Mouse (Mus musculus) stomach, embryonic 14.5 days (tissue): ENCODE data around the gene Tmem19. TPM values are rescaled to one million over a fixed set of nuclear protein-coding genes. Genes with fewer than 3 reads are reported as not detected.

Experiments used
- ATAC-seq: fragments of 200-750 bp; cut with Nextera tagmentation; 2 replicates; pipeline ENCODE4 v1.8.0; 2017; ENCODE audit warnings: low read depth, moderate TSS enrichment; ENCODE audit not compliant: insufficient number of reproducible peaks, insufficient read depth, low FRiP score
- H3K27ac ChIP-seq: fragments of 300-500 bp; sonication (generic); 2 replicates; pipeline ENCODE4 v1.5.1; 2014; ENCODE audit warnings: mild to moderate bottlenecking, low read length, moderate library complexity, mixed read lengths
- H3K27me3 ChIP-seq: fragments of 300-500 bp; sonication (generic); 2 replicates; pipeline ENCODE4 v1.6.1; 2014; ENCODE audit warnings: low read length, control low read depth, mixed read lengths; ENCODE audit not compliant: control insufficient read depth, insufficient read depth
- H3K36me3 ChIP-seq: fragments of 300-500 bp; sonication (generic); 2 replicates; pipeline ENCODE4 v1.6.1; 2014; ENCODE audit warnings: mild to moderate bottlenecking, control low read depth, low read length, moderate library complexity, mixed read lengths; ENCODE audit not compliant: control insufficient read depth, insufficient read depth
- H3K4me1 ChIP-seq: fragments of 300-500 bp; sonication (generic); 2 replicates; pipeline ENCODE4 v1.6.1; 2014; ENCODE audit warnings: low read length, control low read depth, mixed read lengths; ENCODE audit not compliant: control insufficient read depth, insufficient read depth
- H3K4me2 ChIP-seq: fragments of 300-500 bp; sonication (generic); replicated peaks from 2 replicates; pipeline ENCODE4 v1.6.1; 2014; ENCODE audit warnings: low read depth, low read length, control low read depth
- H3K4me3 ChIP-seq: fragments of 300-500 bp; sonication (generic); 2 replicates; pipeline ENCODE4 v1.5.1; 2014; ENCODE audit warnings: low read depth, low read length, control low read depth
- H3K9ac ChIP-seq: fragments of 300-500 bp; sonication (generic); replicated peaks from 2 replicates; pipeline ENCODE4 v1.6.1; 2014; ENCODE audit warnings: low read depth, mild to moderate bottlenecking, control low read depth, low read length, moderate library complexity, mixed read lengths
- H3K9me3 ChIP-seq: fragments of 300-500 bp; sonication (generic); 2 replicates; pipeline ENCODE4 v1.6.1; 2016; ENCODE audit warnings: low read depth, low read length, control low read depth; ENCODE audit not compliant: control insufficient read depth
- WGBS: fragments of 180-500 bp; shearing (Covaris S2); extraction: QIAGEN DNeasy Blood & Tissue Kit; methylation state at CpG from one replicate; pipeline ENCODE4 v1.1.7; 2014; 5-methylcytosine and 5-hydroxymethylcytosine counted together
- polyA plus RNA-seq: library from polyadenylated mRNA; unstranded; fragments of >200 nt; fragmentation: Nextera tagmentation; extraction: Ambion mirVana; gene quantifications from 2 replicates; pipeline ENCODE4 v1.2.1, GENCODE M21; 2014

Tmem19 gene
- polyA plus RNA-seq, 1 experiment from 2014 or later = 32.4 TPM

- Histone ChIP-seq H3K4me3 (no peak overlapping the region), H3K27ac (no peak overlapping the region), H3K36me3 (no peaks in the 10 kb centered on the region), H3K27me3 (no peaks in the 10 kb centered on the region), H3K9ac (no peak overlapping the region), H3K4me1 (peaks cover 20% of the 10 kb centered on the region; the same call in 1 of the 2 replicates), H3K4me2 (no peak overlapping the region), H3K9me3 (no peaks in the 10 kb centered on the region)
- no peak for ATAC-seq
- 19% methylated on average over 3 of the region's 3 CpGs for WGBS
Observed at GRCm38 (mm10) chr10:115312732-115313131, 49.6 kb downstream of the Tmem19 start.

- no peak overlapping the region for H3K9ac ChIP-seq
- no peaks in the 10 kb centered on the region for H3K9me3 ChIP-seq
- no peak for ATAC-seq
- 76% methylated on average over 5 of the region's 5 CpGs for WGBS
- peaks cover 20% of the 10 kb centered on the region; the same call in 1 of the 2 replicates for H3K4me1 ChIP-seq
- no peaks in the 10 kb centered on the region for H3K27me3 ChIP-seq
- H3K36me3 ChIP-seq = no peaks in the 10 kb centered on the region
- H3K27ac ChIP-seq = no peak overlapping the region
- H3K4me3 ChIP-seq = no peak overlapping the region
- no peak overlapping the region for H3K4me2 ChIP-seq
Observed at GRCm38 (mm10) chr10:115312194-115312593, 50.1 kb downstream of the Tmem19 start.

GRCm38 (mm10) chr10:115311263-115311965 is 50.9 kb downstream of the Tmem19 start:
- no peaks in the 10 kb centered on the region for H3K9me3 ChIP-seq
- no peak overlapping the region for H3K4me3 ChIP-seq
- peaks cover 20% of the 10 kb centered on the region; the same call in 1 of the 2 replicates for H3K4me1 ChIP-seq
- no peaks in the 10 kb centered on the region for H3K36me3 ChIP-seq
- H3K27ac ChIP-seq = no peak overlapping the region
- 88% methylated on average over 14 of the region's 14 CpGs for WGBS
- ATAC-seq = no peak
- H3K9ac ChIP-seq = no peak overlapping the region
- no peak overlapping the region for H3K4me2 ChIP-seq
- no peaks in the 10 kb centered on the region for H3K27me3 ChIP-seq

GRCm38 (mm10) chr10:115309191-115309590 is 53.1 kb downstream of the Tmem19 start:
- no peak overlapping the region for H3K4me3 ChIP-seq
- H3K4me2 ChIP-seq = no peak overlapping the region
- 84% methylated on average over 4 of the region's 4 CpGs for WGBS
- no peaks in the 10 kb centered on the region for H3K36me3 ChIP-seq
- no peaks in the 10 kb centered on the region for H3K27me3 ChIP-seq
- no peak for ATAC-seq
- no peaks in the 10 kb centered on the region for H3K9me3 ChIP-seq
- H3K9ac ChIP-seq = no peak overlapping the region
- H3K4me1 ChIP-seq = peaks cover 20% of the 10 kb centered on the region; the same call in 1 of the 2 replicates
- H3K27ac ChIP-seq = no peak overlapping the region

GRCm38 (mm10) chr10:115307331-115307875 is 54.9 kb downstream of the Tmem19 start:
- Histone ChIP-seq H3K4me3 (no peak overlapping the region), H3K27ac (no peak overlapping the region), H3K4me1 (peaks cover 5% of the 10 kb centered on the region; the same call in 1 of the 2 replicates), H3K9me3 (no peaks in the 10 kb centered on the region), H3K9ac (no peak overlapping the region), H3K27me3 (no peaks in the 10 kb centered on the region), H3K4me2 (no peak overlapping the region), H3K36me3 (peaks cover 2% of the 10 kb centered on the region; the same call in 1 of the 2 replicates)
- ATAC-seq = no peak
- WGBS = 83% methylated on average over 7 of the region's 7 CpGs

GRCm38 (mm10) chr10:115298683-115299082 is 63.6 kb downstream of the Tmem19 start:
- H3K36me3 ChIP-seq = peaks cover 28% of the 10 kb centered on the region; the same call in 1 of the 2 replicates
- ATAC-seq = no peak

GRCm38 (mm10) chr10:115297582-115297981 is 64.7 kb downstream of the Tmem19 start:
- no peak overlapping the region for H3K27ac ChIP-seq

More at GRCm38 (mm10) chr10:115298683-115299082, 63.6 kb downstream of the Tmem19 start:
- no peak overlapping the region for H3K9ac ChIP-seq
- no peak overlapping the region for H3K4me2 ChIP-seq
- H3K4me1 ChIP-seq = no peaks in the 10 kb centered on the region
- no peaks in the 10 kb centered on the region for H3K9me3 ChIP-seq
- 87% methylated on average over 4 of the region's 4 CpGs for WGBS
- H3K4me3 ChIP-seq = no peak overlapping the region
- H3K27ac ChIP-seq = no peak overlapping the region
- H3K27me3 ChIP-seq = no peaks in the 10 kb centered on the region

GRCm38 (mm10) chr10:115296401-115296935 is 65.8 kb downstream of the Tmem19 start:
- H3K4me1 ChIP-seq = no peaks in the 10 kb centered on the region
- H3K9me3 ChIP-seq = no peaks in the 10 kb centered on the region
- ATAC-seq = no peak
- H3K4me2 ChIP-seq = no peak overlapping the region
- H3K4me3 ChIP-seq = no peak overlapping the region
- H3K36me3 ChIP-seq = peaks cover 30% of the 10 kb centered on the region; the same call in 1 of the 2 replicates
- WGBS = 68% methylated on average over 9 of the region's 9 CpGs
- H3K27me3 ChIP-seq = no peaks in the 10 kb centered on the region
- H3K9ac ChIP-seq = no peak overlapping the region
- no peak overlapping the region for H3K27ac ChIP-seq

More at GRCm38 (mm10) chr10:115297582-115297981, 64.7 kb downstream of the Tmem19 start:
- peaks cover 36% of the 10 kb centered on the region; the same call in 1 of the 2 replicates for H3K36me3 ChIP-seq
- no peak overlapping the region for H3K9ac ChIP-seq
- no peaks in the 10 kb centered on the region for H3K9me3 ChIP-seq
- no peaks in the 10 kb centered on the region for H3K4me1 ChIP-seq
- H3K4me3 ChIP-seq = no peak overlapping the region
- no peak overlapping the region for H3K4me2 ChIP-seq
- ATAC-seq = no peak
- 90% methylated on average over 5 of the region's 5 CpGs for WGBS
- H3K27me3 ChIP-seq = no peaks in the 10 kb centered on the region
